Mouse (Mus musculus) B cell, adult 2 months (primary cell): Measurements from ENCODE around the gene 4921504E06Rik.
A peak's percentile ranks its signal among the peaks of the same experiment; 100 is the strongest.

ENCODE experiments used
- DNase-seq, 2 experiments: peaks; one replicate each; pipeline ENCODE4 v3.0.0; 2022

Gene 4921504E06Rik

GRCm38 (mm10) chr2:19416066-19416465 lies 137.6 kb downstream of the 4921504E06Rik start:
- no peak for DNase-seq

GRCm38 (mm10) chr2:19415063-19415521 lies 138.6 kb downstream of the 4921504E06Rik start:
- DNase-seq, result peak; percentile 65 to 69

- DNase-seq, result peak; percentile 63 to 67
These were observed 139.3 kb downstream of the 4921504E06Rik start for GRCm38 (mm10) chr2:19414222-19414965.
